In the genomic region with DNA sequence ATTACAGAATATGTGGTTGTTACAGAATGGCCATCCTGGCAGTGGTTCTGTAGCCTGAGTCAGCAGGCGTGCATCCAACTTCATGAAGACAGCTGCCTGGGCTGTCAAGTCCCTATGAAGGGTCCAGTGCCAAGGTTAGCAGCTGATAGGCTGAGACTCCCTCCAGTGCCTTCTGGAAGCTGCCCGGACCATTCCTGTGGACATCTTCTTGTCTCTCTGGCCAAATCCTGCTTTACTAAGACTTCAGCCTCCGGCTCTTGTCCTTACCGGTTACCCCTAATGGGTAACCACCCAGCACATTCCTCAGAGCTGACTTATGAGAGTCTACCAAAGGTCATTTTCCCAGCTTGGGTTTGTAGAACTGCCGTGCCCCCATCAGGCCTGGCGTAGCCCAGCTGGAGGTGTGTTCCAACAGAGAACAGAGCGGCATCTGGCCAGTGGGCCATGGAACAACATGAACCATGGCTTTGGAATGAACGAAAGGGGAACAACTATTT, we compare ENCODE assay signal across 9 mouse cellular contexts.
A peak's percentile ranks its signal among the peaks of the same experiment; 100 is the strongest.
DNase-seq lines count a peak whose midpoint lies in the region; ATAC-seq and TF ChIP-seq lines count a peak whose summit lies in the region.
"Had no signal": no experiment of that assay in that cellular context is flagged by ENCODE, and none has a peak within 500 bp of the region (broad histone marks: within the 10 kb centered on the region; RNA-seq: fewer than 3 reads in every experiment).

No protein-coding gene starts in this region.

- intact Hi-C loops in heart, postnatal 36 days (cut with DNase I) = loop anchor here (5.0 kb wide), 1 partner anchor 343 kb away; no protein-coding TSS in a partner anchor
- intact Hi-C loops in left cerebral cortex, postnatal 25 days (cut with DNase I) = no loop called here

- no peaks in the 10 kb centered on the region for H3K79me2 ChIP-seq in C2C12 (ENCODE audit: control insufficient read depth, insufficient read depth)

- H3K4me2 ChIP-seq in forebrain, embryonic 16.5 days (ENCODE audit: low read length) = no peak overlapping the region
- no peak overlapping the region for H3K4me2 ChIP-seq in forebrain, embryonic 12.5 days
- H3K4me2 ChIP-seq: limb, embryonic 13.5 days had no signal

- no peak overlapping the region for H3K9ac ChIP-seq in forebrain, embryonic 16.5 days (replicated peaks; ENCODE audit: low read depth, low read length)
- no peak overlapping the region for H3K9ac ChIP-seq in forebrain, embryonic 12.5 days
- H3K9ac ChIP-seq: limb, embryonic 13.5 days had no signal

- DNase-seq in cerebellum, postnatal 10 days = peak; percentile 91 to 94
- DNase-seq in heart, postnatal 36 days = peak; percentile 74 to 85
- peak; percentile 34 to 65 for DNase-seq in left cerebral cortex, postnatal 25 days (ENCODE audit: low spot score in 2 of 2)
- no peak for DNase-seq in yolk sac, embryonic 10.5 days (ENCODE audit: low spot score)
- DNase-seq in B cell, adult 2 months = no peak

- no peaks in the 10 kb centered on the region for H3K9me3 ChIP-seq in forebrain, embryonic 16.5 days (ENCODE audit: control insufficient read depth, low read length)
- no peaks in the 10 kb centered on the region for H3K9me3 ChIP-seq in forebrain, embryonic 12.5 days
- H3K9me3 ChIP-seq: limb, embryonic 13.5 days had no signal

- WGBS in forebrain, embryonic 16.5 days = 83% methylated on average over 8 of the region's 8 CpGs
- WGBS in forebrain, embryonic 12.5 days = 89% methylated on average over 8 of the region's 8 CpGs

- peaks cover 14% of the 10 kb centered on the region for H3K4me1 ChIP-seq in forebrain, embryonic 16.5 days (replicated peaks; ENCODE audit: control insufficient read depth, insufficient read depth, low read length)
- H3K4me1 ChIP-seq in forebrain, embryonic 12.5 days = peaks cover 14% of the 10 kb centered on the region; the same call in 1 of the 2 replicates

- H3K36me3 ChIP-seq in forebrain, embryonic 16.5 days (ENCODE audit: control insufficient read depth, insufficient read depth) = no peaks in the 10 kb centered on the region
- H3K36me3 ChIP-seq in forebrain, embryonic 12.5 days (replicated peaks) = no peaks in the 10 kb centered on the region; the same call in 1 of the 2 replicates
- H3K36me3 ChIP-seq in C2C12 (ENCODE audit: control insufficient read depth, insufficient read depth) = no peaks in the 10 kb centered on the region
- H3K36me3 ChIP-seq: limb, embryonic 13.5 days had no signal

- no peak overlapping the region for H3K4me3 ChIP-seq in forebrain, embryonic 16.5 days (replicated peaks; ENCODE audit: low read length)
- H3K4me3 ChIP-seq in forebrain, embryonic 12.5 days (replicated peaks) = no peak overlapping the region
- no peak overlapping the region for H3K4me3 ChIP-seq in C2C12 (ENCODE audit: insufficient read depth, poor library complexity, severe bottlenecking)
- H3K4me3 ChIP-seq: limb, embryonic 13.5 days had no signal

- H3K27ac ChIP-seq in forebrain, embryonic 16.5 days (ENCODE audit: low read length) = no peak overlapping the region
- H3K27ac ChIP-seq in forebrain, embryonic 12.5 days = no peak overlapping the region
- H3K27ac ChIP-seq: limb, embryonic 13.5 days had no signal

- no peaks in the 10 kb centered on the region for H3K27me3 ChIP-seq in forebrain, embryonic 16.5 days (replicated peaks; ENCODE audit: control insufficient read depth, insufficient read depth, low read length)
- H3K27me3 ChIP-seq in forebrain, embryonic 12.5 days = no peaks in the 10 kb centered on the region
- H3K27me3 ChIP-seq in C2C12 (ENCODE audit: control insufficient read depth, insufficient read depth, insufficient read length) = no peaks in the 10 kb centered on the region
- H3K27me3 ChIP-seq: limb, embryonic 13.5 days had no signal

- no peak overlapping the region for H3ac ChIP-seq in C2C12 (ENCODE audit: control insufficient read depth, insufficient read length, low read depth)

- ATAC-seq in forebrain, embryonic 16.5 days = peak; percentile 33; the same call in 1 of the 2 replicates
- no peak for ATAC-seq in forebrain, embryonic 12.5 days (ENCODE audit: low FRiP score)

- no peak for TF ChIP-seq CTCF in C2C12 (IDR thresholded peaks at IDR 0.05; ENCODE audit: control insufficient read depth, insufficient read depth, insufficient read length)

- no peaks in the 10 kb centered on the region for H3K79me3 ChIP-seq in C2C12 (ENCODE audit: low read depth)

TF ChIP-seq in C2C12, 6 proteins besides CTCF, POLR2A, EP300 and RAD21:
- TF ChIP-seq MAX (IDR thresholded peaks at IDR 0.05) = no peak
- peak; percentile 18 for TF ChIP-seq FOSL1 (IDR thresholded peaks at IDR 0.05; ENCODE audit: insufficient read depth, low read length, poor library complexity, severe bottlenecking)
- no peak for TF ChIP-seq MYOG (IDR thresholded peaks at IDR 0.05; ENCODE audit: control insufficient read depth, extremely low read depth, insufficient read length)
- TF ChIP-seq MYOD1 (IDR thresholded peaks at IDR 0.05; ENCODE audit: control insufficient read depth, insufficient read length, low read depth) = peak; percentile 96

Comparison
In these comparisons a context has a peak if more than half of its experiments do, and no peak if none do; other contexts are left out.
1. DNase-seq: peak in cerebellum, postnatal 10 days (2 of 2), heart, postnatal 36 days (2 of 2) and left cerebral cortex, postnatal 25 days (2 of 2); none in yolk sac, embryonic 10.5 days (single experiment) and B cell, adult 2 months (0 of 2).